Comparison of ENCODE assay signal across 17 mouse cellular contexts in genomic region chr4:45770638-45771033, GRCm38 (mm10). TPM values are rescaled to one million over a fixed set of nuclear protein-coding genes. Genes with fewer than 3 reads are reported as not detected.
DNase-seq lines count a peak whose midpoint lies in the region; ATAC-seq and TF ChIP-seq lines count a peak whose summit lies in the region.
"Had no signal": no experiment of that assay in that cellular context is flagged by ENCODE, and none has a peak within 500 bp of the region (broad histone marks: within the 10 kb centered on the region; RNA-seq: fewer than 3 reads in every experiment).

No protein-coding gene starts in this region.

- H3K4me1 ChIP-seq in hindbrain, embryonic 11.5 days (replicated peaks; ENCODE audit: control insufficient read depth, insufficient read depth, low read length), result peaks cover 10% of the 10 kb centered on the region; the same call in 1 of the 2 replicates
- H3K4me1 ChIP-seq in hindbrain, postnatal 0 days (ENCODE audit: insufficient read depth, low read length), result peaks cover 7% of the 10 kb centered on the region
- peaks cover 58% of the 10 kb centered on the region for H3K4me1 ChIP-seq in embryonic facial prominence, embryonic 10.5 days
- H3K4me1 ChIP-seq in forebrain, postnatal 0 days (ENCODE audit: insufficient read depth), result peaks cover 19% of the 10 kb centered on the region
- H3K4me1 ChIP-seq in neural tube, embryonic 13.5 days (replicated peaks), result peaks cover 45% of the 10 kb centered on the region

- 6% methylated on average over 4 of the region's 4 CpGs for WGBS in hindbrain, embryonic 11.5 days
- 28% methylated on average over 4 of the region's 4 CpGs for WGBS in hindbrain, postnatal 0 days
- 7% methylated on average over 4 of the region's 4 CpGs for WGBS in embryonic facial prominence, embryonic 10.5 days
- 20% methylated on average over 4 of the region's 4 CpGs for WGBS in forebrain, postnatal 0 days
- WGBS in neural tube, embryonic 13.5 days, result 7% methylated on average over 4 of the region's 4 CpGs

- no peaks in the 10 kb centered on the region for H3K9me3 ChIP-seq in hindbrain, embryonic 11.5 days (ENCODE audit: control insufficient read depth, low read length)
- H3K9me3 ChIP-seq in hindbrain, postnatal 0 days (ENCODE audit: low read length), result no peaks in the 10 kb centered on the region
- no peaks in the 10 kb centered on the region for H3K9me3 ChIP-seq in embryonic facial prominence, embryonic 10.5 days
- H3K9me3 ChIP-seq in forebrain, postnatal 0 days (ENCODE audit: low read length), result no peaks in the 10 kb centered on the region
- H3K9me3 ChIP-seq in neural tube, embryonic 13.5 days, result no peaks in the 10 kb centered on the region
- H3K9me3 ChIP-seq: intestine, embryonic 15.5 days had no signal

- ATAC-seq in hindbrain, embryonic 11.5 days (ENCODE audit: low FRiP score), result no peak
- no peak for ATAC-seq in hindbrain, postnatal 0 days
- no peak for ATAC-seq in forebrain, postnatal 0 days
- ATAC-seq in neural tube, embryonic 13.5 days (ENCODE audit: low read depth), result no peak
- no peak for ATAC-seq in frontal cortex, adult (ENCODE audit: low TSS enrichment)
- ATAC-seq: intestine, embryonic 15.5 days had no signal

- no peak overlapping the region for H3K9ac ChIP-seq in hindbrain, embryonic 11.5 days (ENCODE audit: low read depth, low read length)
- H3K9ac ChIP-seq in hindbrain, postnatal 0 days (replicated peaks; ENCODE audit: low read length), result no peak overlapping the region
- no peak overlapping the region for H3K9ac ChIP-seq in forebrain, postnatal 0 days
- peak overlapping the region; percentile 53 for H3K9ac ChIP-seq in neural tube, embryonic 13.5 days
- H3K9ac ChIP-seq: intestine, embryonic 15.5 days had no signal

- no peak overlapping the region for H3K4me2 ChIP-seq in hindbrain, embryonic 11.5 days (replicated peaks; ENCODE audit: low read depth, low read length)
- no peak overlapping the region for H3K4me2 ChIP-seq in hindbrain, postnatal 0 days (ENCODE audit: low read depth, low read length)
- no peak overlapping the region for H3K4me2 ChIP-seq in forebrain, postnatal 0 days (ENCODE audit: low read depth)
- no peak overlapping the region for H3K4me2 ChIP-seq in neural tube, embryonic 13.5 days
- H3K4me2 ChIP-seq: intestine, embryonic 15.5 days; liver, embryonic 11.5 days had no signal

- H3K4me3 ChIP-seq in hindbrain, embryonic 11.5 days (ENCODE audit: low read depth, low read length), result no peak overlapping the region
- no peak overlapping the region for H3K4me3 ChIP-seq in hindbrain, postnatal 0 days (ENCODE audit: low read length)
- 0 out of 2 replicates have a peak overlapping the region, but pooled peaks have one; percentile 0 for H3K4me3 ChIP-seq in embryonic facial prominence, embryonic 10.5 days
- no peak overlapping the region for H3K4me3 ChIP-seq in forebrain, postnatal 0 days (ENCODE audit: low read depth, low read length)
- no peak overlapping the region for H3K4me3 ChIP-seq in neural tube, embryonic 13.5 days
- H3K4me3 ChIP-seq: intestine, embryonic 15.5 days had no signal

- no peak for TF ChIP-seq CTCF in hindbrain, postnatal 0 days (IDR thresholded peaks at IDR 0.05; ENCODE audit: low read depth)
- TF ChIP-seq CTCF in forebrain, postnatal 0 days (IDR thresholded peaks at IDR 0.05; ENCODE audit: low read depth), result no peak

- H3K27me3 ChIP-seq in hindbrain, embryonic 11.5 days (ENCODE audit: control insufficient read depth, insufficient read depth, low read length), result peaks cover 11% of the 10 kb centered on the region; the same call in 1 of the 2 replicates
- H3K27me3 ChIP-seq in hindbrain, postnatal 0 days (ENCODE audit: insufficient read depth, low read length), result peaks cover 8% of the 10 kb centered on the region; the same call in 1 of the 2 replicates
- peaks cover 69% of the 10 kb centered on the region for H3K27me3 ChIP-seq in embryonic facial prominence, embryonic 10.5 days (replicated peaks; ENCODE audit: low read depth, poor library complexity, severe bottlenecking)
- no peaks in the 10 kb centered on the region for H3K27me3 ChIP-seq in forebrain, postnatal 0 days (ENCODE audit: insufficient read depth, low read length)
- peaks cover 21% of the 10 kb centered on the region for H3K27me3 ChIP-seq in neural tube, embryonic 13.5 days
- H3K27me3 ChIP-seq: intestine, embryonic 15.5 days had no signal

- no peak for DNase-seq in hindbrain, embryonic 11.5 days (ENCODE audit: low spot score)
- no peak for DNase-seq in hindbrain, postnatal 0 days (ENCODE audit: low spot score)
- DNase-seq in embryonic facial prominence, embryonic 10.5 days (ENCODE audit: low spot score), result no peak
- no peak for DNase-seq in forebrain, postnatal 0 days
- no peak for DNase-seq in layer of hippocampus, postnatal 36 days
- DNase-seq: cerebellum, adult 8-10 months; gastrocnemius, postnatal 25 days; layer of hippocampus, adult 9-11 months; right cerebral cortex, adult 18-20 months had no signal

- H3K36me3 ChIP-seq in hindbrain, embryonic 11.5 days (ENCODE audit: control insufficient read depth, insufficient read depth, low read length), result no peaks in the 10 kb centered on the region
- H3K36me3 ChIP-seq in hindbrain, postnatal 0 days (ENCODE audit: insufficient read depth, low read length), result no peaks in the 10 kb centered on the region
- no peaks in the 10 kb centered on the region for H3K36me3 ChIP-seq in embryonic facial prominence, embryonic 10.5 days (replicated peaks)
- H3K36me3 ChIP-seq in forebrain, postnatal 0 days (ENCODE audit: insufficient read depth), result no peaks in the 10 kb centered on the region
- no peaks in the 10 kb centered on the region for H3K36me3 ChIP-seq in neural tube, embryonic 13.5 days
- H3K36me3 ChIP-seq: intestine, embryonic 15.5 days had no signal

- 0 out of 2 replicates have a peak overlapping the region, but pooled peaks have one; percentile 53 for H3K27ac ChIP-seq in hindbrain, embryonic 11.5 days (ENCODE audit: low read depth, low read length)
- no peak overlapping the region for H3K27ac ChIP-seq in hindbrain, postnatal 0 days
- peak overlapping the region; percentile 8 for H3K27ac ChIP-seq in embryonic facial prominence, embryonic 10.5 days (replicated peaks)
- peak overlapping the region; percentile 81 for H3K27ac ChIP-seq in forebrain, postnatal 0 days (ENCODE audit: low read depth, low read length)
- peak overlapping the region; percentile 6; the same call in 1 of the 2 replicates for H3K27ac ChIP-seq in neural tube, embryonic 13.5 days (replicated peaks)
- H3K27ac ChIP-seq: intestine, embryonic 15.5 days; kidney, postnatal 0 days had no signal

RNA-seq across cellular contexts. Expression of gene Aldh1b1, which starts 28.2 kb away (rescaled TPM):
- polyA plus RNA-seq in hindbrain, embryonic 11.5 days (2014; fragmentation: Nextera tagmentation; extraction: Ambion mirVana), result 4.5 and 6.0 TPM in 2 replicates
- 23.0 and 24.4 TPM in 2 replicates for total RNA-seq in hindbrain, postnatal 0 days (2014; rRNA removed)
- polyA plus RNA-seq in hindbrain, postnatal 0 days (2015; fragmentation: Nextera tagmentation; extraction: Ambion mirVana), result 18.8 TPM in 2 replicates
- polyA plus RNA-seq in embryonic facial prominence, embryonic 10.5 days (2016; fragmentation: Nextera tagmentation; extraction: Ambion mirVana), result 5.0 and 5.2 TPM in 2 replicates
- 56.4 and 57.6 TPM in 2 replicates for total RNA-seq in forebrain, postnatal 0 days (2014; rRNA removed)
- polyA plus RNA-seq in forebrain, postnatal 0 days (2015; fragmentation: Nextera tagmentation; extraction: Ambion mirVana), result 37.1 and 39.2 TPM in 2 replicates
- polyA plus RNA-seq in neural tube, embryonic 13.5 days (2015; fragmentation: Nextera tagmentation; extraction: Ambion mirVana), result 14.8 and 16.5 TPM in 2 replicates
- total RNA-seq in layer of hippocampus, postnatal 36 days (2021), result 1 to 10 TPM; 8.1 to 8.7 TPM

RNA-seq across cellular contexts. Expression of gene Igfbpl1, which starts 56.1 kb away (rescaled TPM):
- 71.4 and 83.2 TPM in 2 replicates for polyA plus RNA-seq in hindbrain, embryonic 11.5 days (2014; fragmentation: Nextera tagmentation; extraction: Ambion mirVana)
- 86.1 and 103 TPM in 2 replicates for total RNA-seq in hindbrain, postnatal 0 days (2014; rRNA removed)
- polyA plus RNA-seq in hindbrain, postnatal 0 days (2015; fragmentation: Nextera tagmentation; extraction: Ambion mirVana), result 20.3 and 22.2 TPM in 2 replicates
- polyA plus RNA-seq in embryonic facial prominence, embryonic 10.5 days (2016; fragmentation: Nextera tagmentation; extraction: Ambion mirVana), result 3.9 and 5.4 TPM in 2 replicates
- total RNA-seq in forebrain, postnatal 0 days (2014; rRNA removed), result 102 and 123 TPM in 2 replicates
- polyA plus RNA-seq in forebrain, postnatal 0 days (2015; fragmentation: Nextera tagmentation; extraction: Ambion mirVana), result 41.0 and 55.1 TPM in 2 replicates
- polyA plus RNA-seq in neural tube, embryonic 13.5 days (2015; fragmentation: Nextera tagmentation; extraction: Ambion mirVana), result 62.8 and 63.8 TPM in 2 replicates
- total RNA-seq in layer of hippocampus, postnatal 36 days (2021), result 1 to 10 TPM; 6.6 TPM
- total RNA-seq: gastrocnemius, postnatal 25 days; megakaryocyte, adult 5-6 weeks had no signal
- polyA plus RNA-seq: lung, embryonic 16.5 days; spleen, adult 2 months had no signal
